Mouse (Mus musculus) C2C12 (cell line): ENCODE measurements at regions not wholly inside any gene's neighbourhood (a gene's known extent, or its start where the extent isn't known, plus 50 kb on each side); places are given as distances from the start of the nearest gene placed in this dataset.

ENCODE experiments used
- H3K27me3 ChIP-seq: one replicate; pipeline ENCODE4 v1.6.1; 2011; ENCODE audit not compliant: control insufficient read depth, insufficient read depth, insufficient read length
- H3K36me3 ChIP-seq: one replicate; pipeline ENCODE4 v1.6.1; 2011; ENCODE audit not compliant: control insufficient read depth, insufficient read depth
- H3K4me3 ChIP-seq: one replicate; pipeline ENCODE4 v1.5.1; 2011; ENCODE audit warnings: mild to moderate bottlenecking, control low read depth; ENCODE audit not compliant: poor library complexity, insufficient read depth, severe bottlenecking
- H3K79me2 ChIP-seq: one replicate; pipeline ENCODE4 v1.6.1; 2011; ENCODE audit not compliant: control insufficient read depth, insufficient read depth
- H3K79me3 ChIP-seq: one replicate; pipeline ENCODE4 v1.6.1; 2011; ENCODE audit warnings: low read depth, control low read depth
- H3ac ChIP-seq: one replicate; pipeline ENCODE3; 2011; ENCODE audit warnings: low read depth; ENCODE audit not compliant: control insufficient read depth, insufficient read length
- CEBPB ChIP-seq: IDR thresholded peaks from one replicate; pipeline ENCODE4 v1.6.1; 2011; ENCODE audit warnings: low read depth, mild to moderate bottlenecking, control low read depth, moderate library complexity
- CTCF ChIP-seq: IDR thresholded peaks from one replicate; pipeline ENCODE4 v1.5.1; 2011; ENCODE audit not compliant: control insufficient read depth, insufficient read depth, insufficient read length
- FOSL1 ChIP-seq: IDR thresholded peaks from one replicate; pipeline ENCODE4 v1.8.0; 2011; ENCODE audit warnings: mild to moderate bottlenecking, low read length; ENCODE audit not compliant: poor library complexity, insufficient read depth, severe bottlenecking
- MAX ChIP-seq: IDR thresholded peaks from one replicate; pipeline ENCODE4 v1.6.1; 2011; ENCODE audit warnings: mild to moderate bottlenecking, control low read depth
- MYOD1 ChIP-seq: IDR thresholded peaks from one replicate; pipeline ENCODE4 v1.6.1; 2011; ENCODE audit warnings: low read depth; ENCODE audit not compliant: control insufficient read depth, insufficient read length
- MYOG ChIP-seq: IDR thresholded peaks from one replicate; pipeline ENCODE4 v1.6.1; 2011; ENCODE audit not compliant: control insufficient read depth, insufficient read length; ENCODE audit errors: extremely low read depth
- USF1 ChIP-seq: IDR thresholded peaks from one replicate; pipeline ENCODE4 v1.6.1; 2011; ENCODE audit warnings: low read depth, mild to moderate bottlenecking, control low read depth, moderate library complexity

DNA sequence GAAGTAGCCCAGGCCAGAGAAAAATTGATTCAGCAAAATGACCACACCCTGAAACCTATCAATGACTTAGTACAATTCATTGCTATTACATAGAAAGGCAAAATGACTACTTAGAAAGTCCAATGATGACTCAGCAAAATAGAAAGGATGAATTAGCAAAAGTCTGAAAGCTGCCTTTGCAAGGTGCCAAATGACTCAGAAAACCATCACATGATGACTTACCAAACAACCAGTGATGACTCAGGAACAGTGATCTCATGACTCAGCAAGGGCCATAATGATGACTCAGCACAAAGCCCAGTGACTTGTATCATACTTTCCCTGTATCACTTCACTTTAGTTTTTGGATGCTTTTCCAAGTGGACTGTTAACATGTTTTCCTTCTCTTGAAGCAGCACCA is 535.6 kb upstream of the Camk1g start:
- Histone ChIP-seq H3K27me3 (no peaks in the 10 kb centered on the region), H3ac (no peak overlapping the region), H3K79me2 (no peaks in the 10 kb centered on the region), H3K4me3 (no peak overlapping the region), H3K79me3 (no peaks in the 10 kb centered on the region), H3K36me3 (no peaks in the 10 kb centered on the region)
- TF ChIP-seq MAX (no peak), MYOD1 (no peak), CEBPB (no peak), USF1 (peak; percentile 47), MYOG (no peak), FOSL1 (peak; percentile 10)

- Histone ChIP-seq H3ac (no peak overlapping the region), H3K4me3 (no peak overlapping the region), H3K36me3 (no peaks in the 10 kb centered on the region), H3K27me3 (no peaks in the 10 kb centered on the region), H3K79me3 (no peaks in the 10 kb centered on the region), H3K79me2 (no peaks in the 10 kb centered on the region)
- TF ChIP-seq FOSL1 (no peak), USF1 (no peak), CTCF (no peak), MYOG (no peak), MAX (no peak), CEBPB (no peak), MYOD1 (no peak)
These were observed 524.0 kb upstream of the Camk1g start for GRCm38 (mm10) chr1:193894072-193894471.

GRCm38 (mm10) chr1:193876540-193876939 is 506.4 kb upstream of the Camk1g start:
- Histone ChIP-seq H3K36me3 (no peaks in the 10 kb centered on the region), H3ac (no peak overlapping the region), H3K79me2 (no peaks in the 10 kb centered on the region), H3K27me3 (no peaks in the 10 kb centered on the region), H3K4me3 (no peak overlapping the region), H3K79me3 (no peaks in the 10 kb centered on the region)
- no peak for TF ChIP-seq CEBPB
- no peak for TF ChIP-seq MYOD1
- TF ChIP-seq MYOG: no peak
- TF ChIP-seq MAX: no peak
- TF ChIP-seq USF1: no peak
- no peak for TF ChIP-seq CTCF
- TF ChIP-seq FOSL1: no peak

DNA sequence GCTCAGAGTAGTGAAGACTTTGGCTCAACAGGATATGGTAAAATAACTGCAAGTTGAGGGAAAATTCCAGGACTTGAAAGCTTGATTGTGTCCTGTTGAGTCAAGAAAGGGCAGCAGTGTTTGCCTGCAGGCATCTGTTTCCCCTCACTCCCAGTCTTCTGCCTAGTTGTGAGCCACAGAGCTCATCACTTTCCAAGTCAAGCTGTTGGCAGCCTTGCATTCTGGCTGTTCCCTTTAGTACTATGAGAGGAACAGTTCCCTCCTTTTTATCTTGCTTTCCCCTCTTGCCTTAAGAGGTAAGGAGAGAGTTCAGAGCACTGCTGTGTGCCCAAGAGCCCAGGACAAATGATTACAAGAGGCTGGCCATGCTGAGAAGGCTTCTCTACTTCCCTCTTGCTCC is 506.0 kb upstream of the Camk1g start:
- no peaks in the 10 kb centered on the region for H3K36me3 ChIP-seq
- no peak overlapping the region for H3K4me3 ChIP-seq
- no peaks in the 10 kb centered on the region for H3K79me2 ChIP-seq
- H3K79me3 ChIP-seq: no peaks in the 10 kb centered on the region
- no peak overlapping the region for H3ac ChIP-seq
- no peaks in the 10 kb centered on the region for H3K27me3 ChIP-seq
- TF ChIP-seq CTCF (no peak), FOSL1 (no peak), MAX (no peak), USF1 (no peak), CEBPB (no peak), MYOG (no peak), MYOD1 (no peak)

DNA sequence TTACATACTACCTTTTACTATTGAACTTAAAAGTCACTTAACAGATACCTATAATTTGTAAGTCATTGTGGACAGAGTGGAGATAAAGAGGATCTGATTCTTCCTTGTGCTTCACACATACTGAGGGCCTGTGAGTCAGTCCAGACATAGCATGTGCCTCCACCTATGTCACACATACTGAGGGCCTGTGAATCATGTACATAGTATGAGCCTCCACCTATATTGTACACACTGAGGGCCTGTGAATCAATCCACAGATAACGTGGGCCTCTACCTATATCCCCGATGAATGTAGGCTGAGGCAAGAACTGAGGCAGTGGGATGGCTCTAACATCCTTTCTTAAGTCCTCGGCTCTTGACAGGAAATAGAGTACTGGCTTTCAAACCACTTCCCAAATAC is 505.2 kb upstream of the Camk1g start:
- H3K4me3 ChIP-seq: no peak overlapping the region

DNA sequence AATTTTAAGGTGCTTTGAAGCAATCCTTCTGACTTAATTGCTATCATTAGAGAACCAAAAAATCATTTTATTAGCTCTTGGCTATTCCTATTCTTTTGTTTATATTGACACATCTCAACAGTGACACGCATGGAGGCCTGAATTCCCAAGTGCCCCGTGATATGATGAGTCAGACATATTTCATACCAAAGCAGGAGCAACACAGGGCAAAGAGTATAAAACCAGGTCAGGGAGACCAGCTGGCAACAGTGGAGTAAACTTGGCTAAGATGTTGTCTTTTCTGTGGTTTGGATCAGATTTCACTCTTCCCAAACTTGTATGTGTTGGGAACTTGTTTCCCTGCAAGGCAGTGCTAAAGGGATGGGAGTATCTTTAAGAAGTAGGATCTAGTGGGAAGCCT is 500.6 kb upstream of the Camk1g start:
- H3K36me3 ChIP-seq: no peaks in the 10 kb centered on the region
- TF ChIP-seq MAX (no peak), FOSL1 (no peak), CEBPB (no peak), CTCF (no peak), MYOG (no peak), MYOD1 (no peak), USF1 (no peak)
- no peaks in the 10 kb centered on the region for H3K79me2 ChIP-seq
- H3K4me3 ChIP-seq: no peak overlapping the region
- H3K27me3 ChIP-seq: no peaks in the 10 kb centered on the region
- no peaks in the 10 kb centered on the region for H3K79me3 ChIP-seq
- no peak overlapping the region for H3ac ChIP-seq

More for the DNA sequence above, 505.2 kb upstream of the Camk1g start:
- Histone ChIP-seq H3K79me2 (no peaks in the 10 kb centered on the region), H3ac (no peak overlapping the region), H3K79me3 (no peaks in the 10 kb centered on the region), H3K36me3 (no peaks in the 10 kb centered on the region), H3K27me3 (no peaks in the 10 kb centered on the region)
- TF ChIP-seq MYOD1 (no peak), FOSL1 (no peak), MYOG (no peak), CEBPB (no peak), USF1 (no peak), MAX (no peak), CTCF (no peak)
